Mouse (Mus musculus) bone marrow, adult 2 months (tissue): Measurements from ENCODE around the gene Hist2h2ac.

Experiments
- CTCF ChIP-seq: fragments of 200-500 bp; IDR thresholded peaks from 2 replicates; pipeline ENCODE4 v1.5.1; 2011; ENCODE audit warnings: low read length, control low read depth; ENCODE audit not compliant: control insufficient read depth, insufficient read depth
- POLR2A ChIP-seq: fragments of 200-500 bp; IDR thresholded peaks from 2 replicates; pipeline ENCODE4 v1.6.1; 2011; ENCODE audit warnings: low read depth, mild to moderate bottlenecking, control low read depth, low read length, borderline replicate concordance; ENCODE audit not compliant: control insufficient read depth

GRCm38 (mm10) chr3:96180727-96181477 lies 39.8 kb downstream of the Hist2h2ac start, which contains the start of gene Sv2a:
- no peak for TF ChIP-seq POLR2A
- TF ChIP-seq CTCF: no peak
